Mouse (Mus musculus) CH12.LX (cell line): ENCODE results near the gene Marveld3. TPM values are rescaled to one million over a fixed set of nuclear protein-coding genes. Genes with fewer than 3 reads are reported as not detected.

Experiments used
- DNase-seq: peaks from one replicate; pipeline ENCODE4 v3.0.0-alpha.2; 2013; ENCODE audit errors: extremely low read depth
- H3K27ac ChIP-seq: 2 replicates; pipeline ENCODE4 v1.5.1; 2012; ENCODE audit warnings: low read depth, mild to moderate bottlenecking, control low read depth, moderate library complexity; ENCODE audit not compliant: insufficient read depth
- H3K27me3 ChIP-seq: replicated peaks from 2 replicates; pipeline ENCODE3; 2012; ENCODE audit warnings: inconsistent platforms
- H3K36me3 ChIP-seq, 2 experiments: replicated peaks in 1 of 2; 2 replicates each; pipeline versions ENCODE3 to v1.6.1; 2012; ENCODE audit warnings: inconsistent platforms in 1 of 2, low read length in 1 of 2, mild to moderate bottlenecking in 1 of 2, mixed read lengths in 1 of 2, moderate library complexity in 1 of 2; ENCODE audit not compliant: control insufficient read depth in 1 of 2, insufficient read depth in 1 of 2
- H3K4me1 ChIP-seq, 2 experiments: 2 replicates each; pipeline ENCODE4 v1.6.1; 2012; ENCODE audit warnings: inconsistent platforms in 1 of 2, moderate library complexity in 1 of 2; ENCODE audit not compliant: insufficient read depth in 2 of 2, control insufficient read depth in 1 of 2
- H3K4me2 ChIP-seq: 2 replicates; pipeline ENCODE4 v1.6.1; 2012; ENCODE audit warnings: low read depth, mild to moderate bottlenecking, control low read depth; ENCODE audit not compliant: poor library complexity, insufficient read depth, severe bottlenecking
- H3K4me3 ChIP-seq, 3 experiments: fragments of 150-350 bp in 1 of 3; sonication (generic) in 1 of 3; replicated peaks in 1 of 3; 2 replicates each; pipeline versions ENCODE3 to v1.5.1; 2011 to 2012; ENCODE audit warnings: low read depth in 2 of 3, low read length in 2 of 3, mild to moderate bottlenecking in 2 of 3, moderate library complexity in 2 of 3, control low read depth in 1 of 3, improper control_type of control experiment in 1 of 3, inconsistent platforms in 1 of 3, mixed read lengths in 1 of 3; ENCODE audit not compliant: poor library complexity in 1 of 3
- H3K79me2 ChIP-seq: replicated peaks from 2 replicates; pipeline ENCODE4 v1.6.1; 2012; ENCODE audit warnings: mild to moderate bottlenecking, moderate library complexity; ENCODE audit not compliant: control insufficient read depth, poor library complexity, insufficient read depth, severe bottlenecking; ENCODE audit errors: extremely low read depth
- H3K9ac ChIP-seq: 2 replicates; pipeline ENCODE4 v1.6.1; 2012; ENCODE audit warnings: low read depth, mild to moderate bottlenecking, control low read depth, moderate library complexity; ENCODE audit not compliant: insufficient read depth
- H3K9me3 ChIP-seq: replicated peaks from 2 replicates; pipeline ENCODE3; 2012; ENCODE audit warnings: low read length, inconsistent platforms, mixed read lengths
- BHLHE40 ChIP-seq: IDR thresholded peaks from 2 replicates; pipeline ENCODE4 v1.6.1; 2011; ENCODE audit warnings: mild to moderate bottlenecking, low read depth, low read length, improper control_type of control experiment
- CTCF ChIP-seq, 2 experiments: IDR thresholded peaks in 1 of 2; conservative IDR thresholded peaks in 1 of 2; 2 replicates each; pipeline ENCODE4 v1.5.1; 2011 to 2012; ENCODE audit warnings: low read depth in 2 of 2, low read length in 2 of 2, improper control_type of control experiment in 1 of 2, inconsistent platforms in 1 of 2, mild to moderate bottlenecking in 1 of 2, moderate library complexity in 1 of 2
- EP300 ChIP-seq: IDR thresholded peaks from 2 replicates; pipeline ENCODE4 v1.6.1; 2011; ENCODE audit warnings: low read length, improper control_type of control experiment
- GABPA ChIP-seq: IDR thresholded peaks from 2 replicates; pipeline ENCODE4 v1.6.1; 2012; ENCODE audit warnings: low read depth, low read length, improper control_type of control experiment, inconsistent platforms; ENCODE audit not compliant: insufficient replicate concordance
- HCFC1 ChIP-seq: IDR thresholded peaks from 2 replicates; pipeline ENCODE4 v1.6.1; 2012; ENCODE audit warnings: low read depth, mild to moderate bottlenecking, inconsistent platforms, low read length, improper control_type of control experiment
- IRF4 ChIP-seq: IDR thresholded peaks from 2 replicates; pipeline ENCODE4 v1.6.1; 2014; ENCODE audit warnings: low read depth, mild to moderate bottlenecking, inconsistent platforms, low read length, improper control_type of control experiment
- KAT2A ChIP-seq: IDR thresholded peaks from 2 replicates; pipeline ENCODE4 v1.6.1; 2012; ENCODE audit warnings: low read length, improper control_type of control experiment, inconsistent platforms; ENCODE audit not compliant: insufficient replicate concordance
- MAFK ChIP-seq: IDR thresholded peaks from 2 replicates; pipeline ENCODE4 v1.6.1; 2011; ENCODE audit warnings: low read length, improper control_type of control experiment; ENCODE audit not compliant: insufficient replicate concordance
- MEF2A ChIP-seq: IDR thresholded peaks from 2 replicates; pipeline ENCODE4 v1.6.1; 2014; ENCODE audit warnings: low read depth, mild to moderate bottlenecking, inconsistent platforms, low read length, improper control_type of control experiment, borderline replicate concordance
- MXI1 ChIP-seq: IDR thresholded peaks from 2 replicates; pipeline ENCODE4 v1.6.1; 2011; ENCODE audit warnings: mild to moderate bottlenecking, low read depth, low read length, improper control_type of control experiment
- NRF1 ChIP-seq: IDR thresholded peaks from 2 replicates; pipeline ENCODE4 v1.6.1; 2014; ENCODE audit warnings: low read depth, mild to moderate bottlenecking, inconsistent platforms, low read length, improper control_type of control experiment, moderate library complexity
- PAX5 ChIP-seq: IDR thresholded peaks from 2 replicates; pipeline ENCODE4 v1.6.1; 2012; ENCODE audit warnings: low read length, inconsistent platforms, mixed read lengths
- POLR2AphosphoS2 ChIP-seq: IDR thresholded peaks from 2 replicates; pipeline ENCODE4 v1.6.1; 2011; ENCODE audit warnings: low read depth, low read length, improper control_type of control experiment
- SIN3A ChIP-seq: IDR thresholded peaks from 2 replicates; pipeline ENCODE4 v1.6.1; 2012; ENCODE audit warnings: low read length, improper control_type of control experiment, inconsistent platforms
- SMC3 ChIP-seq: IDR thresholded peaks from 2 replicates; pipeline ENCODE4 v1.6.1; 2011; ENCODE audit warnings: low read depth, low read length, improper control_type of control experiment
- USF1 ChIP-seq: IDR thresholded peaks from 2 replicates; pipeline ENCODE4 v1.6.1; 2014; ENCODE audit warnings: low read depth, mild to moderate bottlenecking, inconsistent platforms, low read length, improper control_type of control experiment
- ZC3H11A ChIP-seq: IDR thresholded peaks from 2 replicates; pipeline ENCODE4 v1.6.1; 2012; ENCODE audit warnings: low read depth, mild to moderate bottlenecking, inconsistent platforms, low read length, improper control_type of control experiment
- ZNF384 ChIP-seq: IDR thresholded peaks from 2 replicates; pipeline ENCODE4 v1.6.1; 2012; ENCODE audit warnings: low read depth, low read length, improper control_type of control experiment, inconsistent platforms
- dilution Hi-C: fragments of 300-500 bp; cut with MboI; formaldehyde crosslinking; loops from 2 replicates; pipeline ENCODE4 v1.14.3; 2020; ENCODE audit warnings: low sequenced_read_pairs; ENCODE audit not compliant: extremely low pct_unique_long_range_greater_than_20kb, extremely low pct_ligation_motif_present
- in situ Hi-C: fragments of 300-500 bp; cut with MboI; formaldehyde crosslinking; loops from 3 replicates; pipeline ENCODE4 v1.14.3; 2019; ENCODE audit warnings: low sequenced_read_pairs, low pct_ligation_motif_present, low pct_unique_long_range_greater_than_20kb, mixed read lengths
- polyA plus RNA-seq: library from polyadenylated mRNA; unstranded; fragments of >175 nt; gene quantifications from 2 replicates; pipeline ENCODE4 v1.2.1, GENCODE M21; 2012; ENCODE audit warnings: low read depth; ENCODE audit not compliant: insufficient read length
- total RNA-seq, 2 experiments: library from RNA; depleted of rRNA; stranded (reverse); fragments of 300-350 nt in 1 of 2; fragments of >200 nt in 1 of 2; gene quantifications; 2 replicates each; pipeline ENCODE4 v1.2.3; 2012 to 2014

The Marveld3 gene
- total and polyA plus RNA-seq, 3 experiments = not detected

DNA sequence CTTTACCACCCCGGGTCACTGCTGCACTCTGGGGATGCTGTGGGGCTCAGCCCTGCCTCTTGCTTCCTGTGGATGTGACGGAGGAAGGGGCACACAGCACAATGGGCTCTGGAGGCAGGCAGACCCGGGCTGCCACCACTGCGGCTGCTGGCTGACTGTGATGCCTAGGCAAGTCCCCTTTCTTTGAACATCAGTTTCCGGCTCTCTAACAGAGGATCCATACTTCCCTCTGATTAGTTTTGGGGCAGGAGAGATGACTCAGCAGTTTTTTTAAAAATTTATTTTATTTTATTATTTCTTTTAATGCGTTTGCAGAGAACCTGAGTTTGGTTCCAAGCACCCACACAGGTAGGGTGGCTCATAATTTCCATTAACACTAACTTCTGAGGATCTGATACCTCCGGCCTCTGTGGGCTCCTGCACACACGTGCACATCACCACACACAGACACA is 47.0 kb upstream of the Marveld3 start:
- DNase-seq = no peak
- Histone ChIP-seq H3K4me1 (peaks cover 3% of the 10 kb centered on the region in 2 experiments; a peak in 3 of 4 replicates), H3K4me2 (no peak overlapping the region)
- TF ChIP-seq MXI1 (no peak), KAT2A (no peak), USF1 (no peak), PAX5 (no peak), SMC3 (no peak), BHLHE40 (peak; percentile 47; the same call in 1 of the 2 replicates), MAFK (peak; percentile 82)
- TF ChIP-seq, all 38 proteins: peak for 2
- H3K36me3 ChIP-seq = no peaks in the 10 kb centered on the region
- no peaks in the 10 kb centered on the region for H3K79me2 ChIP-seq
- dilution Hi-C loops = no loop called here
- H3K4me3 ChIP-seq = no peak overlapping the region
- peaks cover 2% of the 10 kb centered on the region for H3K27me3 ChIP-seq
- H3K27ac ChIP-seq = no peak overlapping the region
- in situ Hi-C loops = loop anchor here (10.0 kb wide), 1 partner anchor 154 kb away; no protein-coding TSS in a partner anchor
- no peak overlapping the region for H3K9ac ChIP-seq
- H3K9me3 ChIP-seq = no peaks in the 10 kb centered on the region

DNA sequence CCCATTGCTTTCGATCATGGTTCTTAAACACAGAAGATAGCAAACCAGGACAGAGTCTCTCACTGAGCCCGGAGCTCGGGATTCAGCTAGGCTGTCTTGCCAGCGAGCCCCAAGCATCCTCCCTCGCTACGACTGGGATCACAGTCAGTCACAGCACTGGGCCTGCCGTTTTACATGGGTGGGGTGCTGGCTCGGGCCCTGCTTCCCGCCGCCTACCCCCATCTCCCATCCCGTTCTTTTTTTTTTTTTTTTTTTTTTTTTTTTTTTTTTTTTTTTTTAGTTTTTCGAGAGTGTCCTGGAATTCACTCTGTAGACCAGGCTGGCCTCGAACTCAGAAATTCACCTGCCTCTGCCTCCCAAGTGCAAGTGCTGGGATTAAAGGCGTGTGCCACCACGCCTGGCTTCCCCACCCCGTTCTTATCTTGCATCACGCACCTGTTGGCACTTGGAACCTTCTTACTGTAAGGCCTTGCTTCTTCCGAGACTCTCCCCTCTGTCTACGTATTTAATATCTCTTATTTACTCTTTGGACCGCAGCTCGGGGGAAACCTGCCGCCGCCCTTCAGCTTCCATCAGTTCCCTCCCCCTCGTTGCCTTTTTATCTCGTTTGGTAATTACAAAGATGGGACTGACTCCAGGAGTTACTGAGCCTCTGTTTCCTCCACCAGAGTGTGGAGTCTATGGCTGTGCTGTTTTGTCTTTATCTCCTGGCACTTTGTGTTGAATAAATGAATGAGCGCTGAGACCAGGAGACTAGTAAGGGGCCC is 46.4 kb upstream of the Marveld3 start:
- Histone ChIP-seq H3K4me1 (peaks cover 3% of the 10 kb centered on the region in 2 experiments; a peak in 3 of 4 replicates), H3K9ac (no peak overlapping the region)
- dilution Hi-C loops = no loop called here

More for the DNA sequence above, 46.4 kb upstream of the Marveld3 start:
- Histone ChIP-seq H3K9me3 (no peaks in the 10 kb centered on the region), H3K36me3 (no peaks in the 10 kb centered on the region), H3K27me3 (peaks cover 2% of the 10 kb centered on the region), H3K4me3 (no peak overlapping the region), H3K79me2 (no peaks in the 10 kb centered on the region), H3K27ac (no peak overlapping the region), H3K4me2 (no peak overlapping the region)
- in situ Hi-C loops = loop anchor here (10.0 kb wide), 1 partner anchor 154 kb away; no protein-coding TSS in a partner anchor
- no peak for DNase-seq
- TF ChIP-seq KAT2A (no peak), SIN3A (no peak), MAFK (no peak), ZNF384 (no peak), IRF4 (no peak), MEF2A (no peak), NRF1 (no peak), CTCF (conservative IDR thresholded peaks at IDR 0.05 in 1 of 2, IDR thresholded peaks at IDR 0.05 in 1 of 2; ENCODE audit: low read depth in 2 of 2, low read length in 2 of 2) (no peak), POLR2AphosphoS2 (no peak), HCFC1 (no peak), ZC3H11A (no peak), EP300 (no peak), GABPA (no peak)
